Mouse (Mus musculus): ENCODE results near the gene Pex11g. TPM values are rescaled to one million over a fixed set of nuclear protein-coding genes. Genes with fewer than 3 reads are reported as not detected.

The Pex11g gene
- total RNA-seq, 2 experiments from 2014 or later = 0.91 to 1.8 TPM

GRCm38 (mm10) chr8:3417455-3417854 lies 50.0 kb downstream of the Pex11g start:
- no peak for DNase-seq (ENCODE audit: low spot score in 2 of 2)

- no peak for DNase-seq (ENCODE audit: low spot score in 2 of 2)
Observed at GRCm38 (mm10) chr8:3416846-3417245, 50.6 kb downstream of the Pex11g start.

GRCm38 (mm10) chr8:3415661-3416060 lies 51.8 kb downstream of the Pex11g start:
- DNase-seq (ENCODE audit: low spot score in 2 of 2) = no peak

GRCm38 (mm10) chr8:3415259-3415658 lies 52.2 kb downstream of the Pex11g start:
- DNase-seq (ENCODE audit: low spot score in 2 of 2) = no peak

GRCm38 (mm10) chr8:3414639-3415190 lies 52.8 kb downstream of the Pex11g start:
- no peak for DNase-seq (ENCODE audit: low spot score in 2 of 2)

- no peak for DNase-seq (ENCODE audit: low spot score in 2 of 2)
Observed at GRCm38 (mm10) chr8:3412816-3413215, 54.7 kb downstream of the Pex11g start.

- no peak for DNase-seq (ENCODE audit: low spot score in 2 of 2)
Observed at GRCm38 (mm10) chr8:3411901-3412301, 55.6 kb downstream of the Pex11g start.

- no peak for DNase-seq (ENCODE audit: low spot score in 2 of 2)
Observed at GRCm38 (mm10) chr8:3411085-3411484, 56.4 kb downstream of the Pex11g start.

- no peak for DNase-seq (ENCODE audit: low spot score in 2 of 2)
Observed at GRCm38 (mm10) chr8:3407417-3407816, 60.1 kb downstream of the Pex11g start.

Other genes with a start within 250 kb of the Pex11g start
- gene Insr, start 188.1 kb downstream of the Pex11g start, total RNA-seq (2021) = 10 to 100 TPM; 47.2 to 54.2 TPM
- under 1 TPM; 0.14 to 0.36 TPM for gene A430078G23Rik, start 114.3 kb downstream of the Pex11g start, total RNA-seq (2021)
- gene Arhgef18, start 74.7 kb downstream of the Pex11g start, total RNA-seq (2021) = 10 to 100 TPM; 34.5 to 39.5 TPM
- gene Tex45, start 3.2 kb upstream of the Pex11g start, total RNA-seq (2021) = under 1 TPM in 1 of 2 experiments, not detected in 1; 0.28 TPM
- 10 to 100 TPM; 25.3 to 27.4 TPM for gene Zfp358, start 25.5 kb upstream of the Pex11g start, total RNA-seq (2021)
- gene Mcoln1, start 32.8 kb upstream of the Pex11g start, total RNA-seq (2021) = 10 to 100 TPM; 63.3 to 77.4 TPM
- 10 to 100 TPM; 64.8 to 71.0 TPM for gene Pnpla6, start 47.7 kb upstream of the Pex11g start, total RNA-seq (2021)
- gene C330021F23Rik, start 100.3 kb upstream of the Pex11g start, total RNA-seq (2021) = not detected
- gene Camsap3, start 119.6 kb upstream of the Pex11g start, total RNA-seq (2021) = 10 to 100 TPM; 45.8 to 49.8 TPM
- 10 to 100 TPM; 33.1 to 34.9 TPM for gene Xab2, start 153.6 kb upstream of the Pex11g start, total RNA-seq (2021)
- 10 to 100 TPM; 80.0 to 95.8 TPM for gene Pet100, start 153.9 kb upstream of the Pex11g start, total RNA-seq (2021)
- 1 to 10 TPM in 1 of 2 experiments, not detected in 1; 2.1 TPM for gene Pcp2, start 157.9 kb upstream of the Pex11g start, total RNA-seq (2021)
- gene Stxbp2, start 163.3 kb upstream of the Pex11g start, total RNA-seq (2021) = 10 to 100 TPM; 34.0 to 51.8 TPM
- gene Retn, start 188.1 kb upstream of the Pex11g start, total RNA-seq (2021) = under 1 TPM; 0.39 to 0.45 TPM
- under 1 TPM in 1 of 2 experiments, not detected in 1; 0.33 TPM for gene Mcemp1, start 198.1 kb upstream of the Pex11g start, total RNA-seq (2021)
- 10 to 100 TPM; 19.8 to 23.4 TPM for gene Fcor, start 204.7 kb upstream of the Pex11g start, total RNA-seq (2021)
- 10 to 100 TPM; 27.9 to 28.5 TPM for gene Trappc5, start 208.6 kb upstream of the Pex11g start, total RNA-seq (2021)
- not detected for gene Fcer2a, start 226.5 kb upstream of the Pex11g start, total RNA-seq (2021)